Mouse (Mus musculus): ENCODE results near the gene Pygm.

Pygm gene

GRCm38 (mm10) chr19:6443016-6443415 is 58.8 kb downstream of the Pygm start:
- no peak for DNase-seq (ENCODE audit: low read depth)

GRCm38 (mm10) chr19:6445761-6446423 is 61.7 kb downstream of the Pygm start:
- no peak for DNase-seq (ENCODE audit: low read depth)

- no peak for DNase-seq (ENCODE audit: low read depth)
Observed at GRCm38 (mm10) chr19:6446736-6447437, 62.7 kb downstream of the Pygm start.

Measured in c-Kit-positive CD71-positive TER-119-negative erythroid progenitor cells, embryonic 14.5 days (primary cell).